Mouse (Mus musculus) B cell, adult 2 months (primary cell): ENCODE results near the gene Pou2f2.
"Not testable (repeated sequence)": the region's sequence is repeated elsewhere in the genome, so short reads cannot be mapped to it uniquely, and the experiment has no call there.

Experiments
- DNase-seq, 2 experiments: peaks; one replicate each; pipeline ENCODE4 v3.0.0; 2022

The Pou2f2 gene

GRCm38 (mm10) chr7:25057888-25058287 lies 121.6 kb downstream of the Pou2f2 start:
- no peak for DNase-seq

- DNase-seq, result no peak
These were observed 122.6 kb downstream of the Pou2f2 start for GRCm38 (mm10) chr7:25056951-25057350.

- DNase-seq, result no peak
These were observed 126.9 kb downstream of the Pou2f2 start for GRCm38 (mm10) chr7:25052587-25052986.

- no peak for DNase-seq
These were observed 130.1 kb downstream of the Pou2f2 start for GRCm38 (mm10) chr7:25049295-25049930.

GRCm38 (mm10) chr7:25047363-25047762 lies 132.2 kb downstream of the Pou2f2 start:
- no peak for DNase-seq

GRCm38 (mm10) chr7:25044599-25044998 lies 134.9 kb downstream of the Pou2f2 start:
- DNase-seq, result not testable (repeated sequence)

GRCm38 (mm10) chr7:25041921-25042320 lies 137.6 kb downstream of the Pou2f2 start:
- no peak for DNase-seq
